Mouse (Mus musculus) spleen, adult 2 months (tissue): ENCODE results near the gene Ube2k. TPM values are rescaled to one million over a fixed set of nuclear protein-coding genes. Genes with fewer than 3 reads are reported as not detected.

Experiments
- DNase-seq, 2 experiments: peaks; one replicate each; pipeline versions ENCODE4 v3.0.0 to v3.0.0-alpha.2; 2012 to 2021; ENCODE audit warnings: low spot score in 2 of 2, low read depth in 1 of 2
- H3K27ac ChIP-seq: fragments of 200-500 bp; 2 replicates; pipeline ENCODE4 v1.5.1; 2012; ENCODE audit warnings: low read length, inconsistent platforms; ENCODE audit not compliant: insufficient read depth
- H3K27me3 ChIP-seq: fragments of 200-500 bp; 2 replicates; pipeline ENCODE4 v1.6.1; 2012; ENCODE audit warnings: mild to moderate bottlenecking, moderate library complexity, low read length, inconsistent platforms; ENCODE audit not compliant: control insufficient read depth, insufficient read depth
- H3K36me3 ChIP-seq: fragments of 200-500 bp; 2 replicates; pipeline ENCODE4 v1.6.1; 2012; ENCODE audit warnings: mild to moderate bottlenecking, low read length, inconsistent platforms; ENCODE audit not compliant: control insufficient read depth, insufficient read depth
- H3K4me1 ChIP-seq: fragments of 200-500 bp; 2 replicates; pipeline ENCODE4 v1.6.1; 2011; ENCODE audit warnings: inconsistent platforms; ENCODE audit not compliant: control insufficient read depth, insufficient read depth, insufficient read length
- H3K4me3 ChIP-seq: fragments of 200-500 bp; 2 replicates; pipeline ENCODE4 v1.5.1; 2011; ENCODE audit warnings: mild to moderate bottlenecking, inconsistent platforms; ENCODE audit not compliant: insufficient read depth, insufficient read length; ENCODE audit errors: extremely low read depth
- CTCF ChIP-seq: fragments of 200-500 bp; IDR thresholded peaks from 2 replicates; pipeline ENCODE4 v1.5.1; 2011; ENCODE audit warnings: mild to moderate bottlenecking, inconsistent platforms; ENCODE audit not compliant: insufficient read depth, insufficient read length, insufficient replicate concordance; ENCODE audit errors: extremely low read depth
- POLR2A ChIP-seq: fragments of 200-500 bp; IDR thresholded peaks from 2 replicates; pipeline ENCODE4 v1.6.1; 2011; ENCODE audit warnings: low read depth, low read length, inconsistent platforms
- WGBS: fragments of 180-500 bp; shearing (Covaris S2); methylation state at CpG from one replicate; pipeline ENCODE4 v1.1.7; 2018; 5-methylcytosine and 5-hydroxymethylcytosine counted together
- polyA plus RNA-seq: library from polyadenylated mRNA; depleted of rRNA; stranded (reverse); fragments of >200 nt; gene quantifications from 2 replicates; pipeline ENCODE4 v1.2.3, GENCODE M21; 2012

Gene Ube2k
- polyA plus RNA-seq, 1 experiment: 11.7 TPM

DNA sequence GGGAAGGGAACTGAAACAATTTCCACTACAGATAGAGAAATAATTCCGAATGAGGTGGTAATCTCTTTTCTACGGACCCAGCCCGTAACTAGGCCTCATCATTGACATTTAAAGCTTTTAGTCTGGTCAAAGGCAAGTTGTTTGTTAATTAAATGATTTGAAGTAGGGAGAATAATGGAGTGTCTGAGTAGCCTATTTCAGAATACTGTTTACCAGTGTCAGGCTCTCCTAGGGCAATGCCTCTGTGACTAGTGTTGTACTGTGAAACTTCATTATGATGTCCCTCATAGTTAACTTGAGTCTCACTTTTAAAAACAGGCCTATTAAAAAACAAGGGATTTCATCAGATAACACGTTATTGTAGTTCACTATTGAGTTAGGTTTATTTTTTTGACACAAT lies 1.1 kb downstream of the Ube2k start:
- Histone ChIP-seq H3K4me3 (peak overlapping the region; percentile 80), H3K4me1 (peaks cover 2% of the 10 kb centered on the region), H3K27me3 (no peaks in the 10 kb centered on the region), H3K27ac (peak overlapping the region; percentile 83), H3K36me3 (no peaks in the 10 kb centered on the region)
- TF ChIP-seq POLR2A (no peak), CTCF (no peak)
- DNase-seq: no peak
- WGBS: 3% methylated on average over 4 of the region's 4 CpGs

GRCm38 (mm10) chr5:65538829-65539228 lies 1.8 kb downstream of the Ube2k start:
- DNase-seq: no peak
- TF ChIP-seq CTCF (no peak), POLR2A (no peak)
- no peaks in the 10 kb centered on the region for H3K27me3 ChIP-seq
- H3K27ac ChIP-seq: no peak overlapping the region
- WGBS: 42% methylated on average over 4 of the region's 4 CpGs
- H3K36me3 ChIP-seq: no peaks in the 10 kb centered on the region
- peak overlapping the region; percentile 3; the same call in 1 of the 2 replicates for H3K4me3 ChIP-seq
- peaks cover 2% of the 10 kb centered on the region for H3K4me1 ChIP-seq

DNA sequence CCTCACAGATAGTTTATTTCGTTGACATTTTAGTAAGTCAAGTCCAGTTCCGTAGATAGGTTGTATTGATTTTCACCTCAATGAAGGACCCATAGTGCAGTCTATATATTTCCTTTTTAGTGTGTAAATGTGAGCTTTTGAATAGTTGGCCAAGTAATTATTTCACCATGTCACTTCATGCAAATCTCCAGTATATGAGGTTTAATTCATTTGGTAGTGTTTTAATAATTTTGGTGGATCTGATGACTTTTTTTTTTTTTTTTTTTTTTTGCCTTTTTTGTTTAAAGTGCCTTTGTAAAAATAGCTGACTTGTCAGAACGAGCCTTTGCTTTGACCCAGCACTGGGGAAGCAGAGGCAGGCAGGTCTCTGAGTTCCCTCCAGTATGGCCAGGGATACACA lies 2.8 kb downstream of the Ube2k start:
- H3K27me3 ChIP-seq: no peaks in the 10 kb centered on the region
- no peak overlapping the region for H3K4me3 ChIP-seq
- H3K27ac ChIP-seq: no peak overlapping the region
- no peaks in the 10 kb centered on the region for H3K36me3 ChIP-seq
- 84% methylated on average over 3 of the region's 3 CpGs for WGBS
- DNase-seq: no peak
- peaks cover 2% of the 10 kb centered on the region for H3K4me1 ChIP-seq
- no peak for TF ChIP-seq CTCF

DNA sequence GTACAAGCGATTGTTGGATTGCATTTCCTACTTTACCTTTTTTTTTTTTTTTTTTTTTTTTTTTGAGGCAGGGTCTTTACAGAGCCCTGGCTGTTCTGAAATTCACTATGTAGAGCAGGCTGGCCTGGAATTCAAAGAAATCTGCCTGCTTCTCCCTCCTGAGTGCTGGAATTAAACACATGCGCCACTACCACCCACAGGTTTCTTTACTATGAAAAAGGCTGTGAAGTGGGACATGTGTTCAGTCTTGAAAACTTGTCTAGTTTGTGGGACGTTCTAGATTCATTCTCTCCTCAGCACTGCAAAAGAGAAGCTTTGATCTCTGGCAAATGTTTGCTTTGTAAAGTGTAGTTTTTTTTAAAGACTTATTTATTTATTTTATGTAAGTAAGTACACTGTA lies 4.9 kb downstream of the Ube2k start:
- no peak for DNase-seq
- 85% methylated on average over 3 of the region's 3 CpGs for WGBS
- H3K4me1 ChIP-seq: peaks cover 2% of the 10 kb centered on the region
- H3K4me3 ChIP-seq: no peak overlapping the region
- no peak overlapping the region for H3K27ac ChIP-seq
- TF ChIP-seq POLR2A (no peak), CTCF (no peak)
- no peaks in the 10 kb centered on the region for H3K27me3 ChIP-seq
- H3K36me3 ChIP-seq: peaks cover 2% of the 10 kb centered on the region

DNA sequence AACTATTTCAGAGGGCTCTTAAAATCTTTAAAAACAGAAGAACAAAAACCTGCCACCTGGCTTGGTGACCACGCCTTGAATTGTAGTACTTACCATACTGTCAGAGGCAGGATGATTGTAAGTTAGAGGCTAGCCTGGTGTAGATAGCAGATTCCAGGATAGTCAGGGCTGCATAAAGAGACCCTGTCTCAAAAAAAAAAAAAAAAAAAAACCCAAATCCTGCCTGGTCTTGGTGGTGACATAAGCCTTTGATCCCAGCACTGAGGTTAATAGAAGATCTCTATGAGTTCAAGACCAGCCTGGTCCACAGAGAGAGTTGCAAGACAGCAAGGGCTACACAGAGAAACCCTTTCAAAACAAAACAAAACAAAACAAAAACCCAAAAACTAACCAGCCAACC lies 6.5 kb downstream of the Ube2k start:
- peaks cover 2% of the 10 kb centered on the region for H3K4me1 ChIP-seq
- WGBS: 83% methylated on average over 1 of the region's 1 CpGs
- H3K36me3 ChIP-seq: peaks cover 2% of the 10 kb centered on the region
- TF ChIP-seq CTCF (no peak), POLR2A (no peak)
- no peak for DNase-seq
- no peak overlapping the region for H3K27ac ChIP-seq
- no peak overlapping the region for H3K4me3 ChIP-seq
- no peaks in the 10 kb centered on the region for H3K27me3 ChIP-seq

GRCm38 (mm10) chr5:65544616-65545015 lies 7.6 kb downstream of the Ube2k start:
- H3K4me3 ChIP-seq: no peak overlapping the region
- WGBS: 85% methylated on average over 2 of the region's 2 CpGs

GRCm38 (mm10) chr5:65549677-65550076 lies 12.6 kb downstream of the Ube2k start:
- Histone ChIP-seq H3K4me3 (no peak overlapping the region), H3K27ac (no peak overlapping the region), H3K27me3 (no peaks in the 10 kb centered on the region), H3K36me3 (peaks cover 2% of the 10 kb centered on the region), H3K4me1 (no peaks in the 10 kb centered on the region)
- 100% methylated on average over 1 of the region's 1 CpGs for WGBS
- no peak for DNase-seq
- TF ChIP-seq CTCF (no peak), POLR2A (no peak)

More at GRCm38 (mm10) chr5:65544616-65545015, 7.6 kb downstream of the Ube2k start:
- peaks cover 2% of the 10 kb centered on the region for H3K36me3 ChIP-seq
- H3K4me1 ChIP-seq: no peaks in the 10 kb centered on the region
- TF ChIP-seq CTCF (no peak), POLR2A (no peak)
- no peaks in the 10 kb centered on the region for H3K27me3 ChIP-seq
- H3K27ac ChIP-seq: no peak overlapping the region
- DNase-seq: no peak
